In the genomic region with DNA sequence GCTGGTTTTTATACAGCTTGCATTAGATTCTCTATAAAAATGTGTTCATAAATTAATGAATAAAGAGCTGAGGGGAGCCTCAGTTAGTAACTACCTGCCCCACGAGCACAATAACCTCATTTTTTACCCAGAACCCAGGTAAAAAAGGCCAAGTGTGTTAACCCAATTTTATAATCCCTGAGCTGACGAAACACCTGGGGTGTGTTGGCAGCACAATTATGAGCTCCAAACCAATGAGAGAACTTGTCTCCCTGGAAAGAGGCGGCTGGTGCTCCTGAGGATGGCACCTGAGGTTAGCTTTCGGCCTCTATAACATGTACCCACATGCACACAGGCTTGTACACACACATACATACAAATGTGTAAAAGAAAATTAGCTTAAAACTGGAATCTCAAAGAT, we compare ENCODE assay signal across 16 mouse cellular contexts. TPM values are rescaled to one million over a fixed set of nuclear protein-coding genes. Genes with fewer than 3 reads are reported as not detected.
DNase-seq lines count a peak whose midpoint lies in the region; ATAC-seq and TF ChIP-seq lines count a peak whose summit lies in the region.
"Had no signal": no experiment of that assay in that cellular context is flagged by ENCODE, and none has a peak within 500 bp of the region (broad histone marks: within the 10 kb centered on the region; RNA-seq: fewer than 3 reads in every experiment).

No protein-coding gene starts in this region.

- no peaks in the 10 kb centered on the region; the same call in 1 of the 2 replicates for H3K4me1 ChIP-seq in heart, embryonic 12.5 days (replicated peaks)
- H3K4me1 ChIP-seq in liver, adult 2 months (ENCODE audit: control insufficient read depth, insufficient read depth, low read length), result peaks cover 6% of the 10 kb centered on the region
- no peaks in the 10 kb centered on the region for H3K4me1 ChIP-seq in midbrain, embryonic 11.5 days (ENCODE audit: control insufficient read depth, insufficient read depth, low read length)
- H3K4me1 ChIP-seq: forebrain, embryonic 15.5 days; hindbrain, embryonic 15.5 days; neural tube, embryonic 15.5 days had no signal

- no peaks in the 10 kb centered on the region for H3K9me3 ChIP-seq in heart, embryonic 12.5 days (replicated peaks)
- no peaks in the 10 kb centered on the region for H3K9me3 ChIP-seq in midbrain, embryonic 11.5 days (ENCODE audit: control insufficient read depth, low read length)
- H3K9me3 ChIP-seq: forebrain, embryonic 15.5 days; hindbrain, embryonic 15.5 days; neural tube, embryonic 15.5 days had no signal

- H3K79me2 ChIP-seq in liver, adult 2 months (ENCODE audit: control insufficient read depth, insufficient read depth, low read length), result peaks cover 17% of the 10 kb centered on the region; the same call in 1 of the 2 replicates
- H3K79me2 ChIP-seq in macrophage (ENCODE audit: inconsistent target), result peaks cover 86% of the 10 kb centered on the region

- H3K4me2 ChIP-seq in heart, embryonic 12.5 days, result peak overlapping the region; percentile 49
- H3K4me2 ChIP-seq in midbrain, embryonic 11.5 days, result no peak overlapping the region
- H3K4me2 ChIP-seq: forebrain, embryonic 15.5 days; hindbrain, embryonic 15.5 days; neural tube, embryonic 15.5 days had no signal

- H3K27ac ChIP-seq in heart, embryonic 12.5 days (ENCODE audit: poor library complexity, severe bottlenecking), result no peak overlapping the region
- H3K27ac ChIP-seq in liver, adult 2 months (replicated peaks; ENCODE audit: insufficient read depth, low read depth, low read length), result peak overlapping the region; percentile 51; the same call in 1 of the 2 replicates
- H3K27ac ChIP-seq in macrophage, result peak overlapping the region; percentile 46; the same call in 1 of the 2 replicates
- no peak overlapping the region for H3K27ac ChIP-seq in midbrain, embryonic 11.5 days (ENCODE audit: low read depth, low read length)
- H3K27ac ChIP-seq: forebrain, embryonic 15.5 days; hindbrain, embryonic 15.5 days; neural tube, embryonic 15.5 days had no signal

- H3K27me3 ChIP-seq in heart, embryonic 12.5 days (replicated peaks), result no peaks in the 10 kb centered on the region
- no peaks in the 10 kb centered on the region for H3K27me3 ChIP-seq in liver, adult 2 months (ENCODE audit: control insufficient read depth, insufficient read depth, low read length)
- H3K27me3 ChIP-seq in midbrain, embryonic 11.5 days (ENCODE audit: control insufficient read depth, insufficient read depth, low read length), result no peaks in the 10 kb centered on the region
- H3K27me3 ChIP-seq: forebrain, embryonic 15.5 days; hindbrain, embryonic 15.5 days; neural tube, embryonic 15.5 days had no signal

- 92% methylated on average over 4 of the region's 4 CpGs for WGBS in heart, embryonic 12.5 days
- 29% methylated on average over 4 of the region's 4 CpGs for whole genome bisulfite sequencing in liver, adult 2 months
- WGBS in macrophage (ENCODE audit: missing documents), result 100% methylated on average over 3 of the region's 4 CpGs
- 92% methylated on average over 4 of the region's 4 CpGs for WGBS in midbrain, embryonic 11.5 days

- ATAC-seq in heart, embryonic 12.5 days (ENCODE audit: insufficient number of reproducible peaks, low FRiP score), result no peak
- ATAC-seq in midbrain, embryonic 11.5 days (ENCODE audit: low FRiP score), result no peak
- ATAC-seq: forebrain, embryonic 15.5 days; midbrain, embryonic 16.5 days had no signal

- DNase-seq in heart, adult 9 months (ENCODE audit: low spot score in 2 of 2), result no peak
- DNase-seq in liver, adult 2 months (ENCODE audit: extremely low read depth, low read depth, low spot score), result peak; percentile 39
- no peak for DNase-seq in liver
- DNase-seq in cerebellum, postnatal 25 days, result peak; percentile 44 to 64
- no peak for DNase-seq in midbrain, embryonic 11.5 days (ENCODE audit: low spot score, missing footprints)
- DNase-seq: adrenal gland, adult 2 months; gastrocnemius, postnatal 36 days; left cerebral cortex, postnatal 4 days; lung, postnatal 14 days; right cerebral cortex, adult 18-20 months had no signal

- TF ChIP-seq POLR2A in liver, adult 2 months (IDR thresholded peaks at IDR 0.05; ENCODE audit: extremely low read depth, insufficient read depth, low read length), result no peak

- TF ChIP-seq CTCF in liver, adult 2 months (IDR thresholded peaks at IDR 0.05; ENCODE audit: low read depth, low read length), result no peak

- 0 out of 2 replicates have a peak overlapping the region, but pooled peaks have one; percentile 13 for H3K4me3 ChIP-seq in heart, embryonic 12.5 days
- peak overlapping the region; percentile 41; the same call in 1 of the 2 replicates for H3K4me3 ChIP-seq in liver, adult 2 months (ENCODE audit: insufficient read depth, low read depth, low read length)
- peak overlapping the region; percentile 32 for H3K4me3 ChIP-seq in macrophage (ENCODE audit: inconsistent target)
- no peak overlapping the region for H3K4me3 ChIP-seq in midbrain, embryonic 11.5 days (ENCODE audit: low read depth, low read length)
- H3K4me3 ChIP-seq: forebrain, embryonic 15.5 days; hindbrain, embryonic 15.5 days; neural tube, embryonic 15.5 days had no signal

- H3K36me3 ChIP-seq in heart, embryonic 12.5 days, result peaks cover 5% of the 10 kb centered on the region
- peaks cover 1% of the 10 kb centered on the region; the same call in 1 of the 2 replicates for H3K36me3 ChIP-seq in liver, adult 2 months (ENCODE audit: control insufficient read depth, insufficient read depth, low read length)
- H3K36me3 ChIP-seq in macrophage (ENCODE audit: inconsistent target), result no peaks in the 10 kb centered on the region
- H3K36me3 ChIP-seq in midbrain, embryonic 11.5 days (ENCODE audit: control insufficient read depth, insufficient read depth, low read length), result no peaks in the 10 kb centered on the region
- H3K36me3 ChIP-seq: hindbrain, embryonic 15.5 days; neural tube, embryonic 15.5 days had no signal

- no peak overlapping the region for H3K9ac ChIP-seq in heart, embryonic 12.5 days
- H3K9ac ChIP-seq in liver, adult 2 months (ENCODE audit: low read depth, low read length), result peak overlapping the region; percentile 54; the same call in 1 of the 2 replicates
- no peak overlapping the region for H3K9ac ChIP-seq in midbrain, embryonic 11.5 days (ENCODE audit: low read length)
- H3K9ac ChIP-seq: forebrain, embryonic 15.5 days; hindbrain, embryonic 15.5 days; neural tube, embryonic 15.5 days had no signal

RNA-seq across cellular contexts. Expression of gene Il20rb, which starts 18.9 kb away (rescaled TPM):
- 0.59 and 0.65 TPM in 2 replicates for polyA plus RNA-seq in heart, embryonic 12.5 days (2016; fragmentation: Nextera tagmentation; extraction: Ambion mirVana)
- total RNA-seq in liver, adult 2 months (2014; rRNA removed), result 0.40 and 0.83 TPM in 2 replicates
- polyA plus RNA-seq in liver, adult 2 months (2012; rRNA removed), result 0.50 and 0.88 TPM in 2 replicates
- total RNA-seq in macrophage (2018; cell fraction: chromatin; rRNA removed), result 10 to 100 TPM in 24 of 26 experiments, 1 to 10 TPM in 2; 8.4 to 22.7 (median 15.7) TPM
- total RNA-seq in macrophage (2018; cell fraction: cytosol; rRNA removed), result 1 to 10 TPM in 25 of 26 experiments, under 1 TPM in 1; 0.83 to 2.6 (median 1.6) TPM
- 10 to 100 TPM in 14 of 26 experiments, 1 to 10 TPM in 12; 5.0 to 32.8 (median 10.6) TPM for total RNA-seq in macrophage (2018; cell fraction: nucleus; rRNA removed)
- polyA plus RNA-seq in macrophage (2018), result 1.2 to 1.4 TPM (median 1.3 TPM) in 3 replicates
- polyA plus RNA-seq in midbrain, embryonic 11.5 days (2014; fragmentation: Nextera tagmentation; extraction: Ambion mirVana), result 0.59 and 1.2 TPM in 2 replicates

RNA-seq across cellular contexts. Expression of gene Nck1, which starts 40.4 kb away (rescaled TPM):
- 59.4 and 64.1 TPM in 2 replicates for polyA plus RNA-seq in heart, embryonic 12.5 days (2016; fragmentation: Nextera tagmentation; extraction: Ambion mirVana)
- 17.0 and 17.5 TPM in 2 replicates for total RNA-seq in liver, adult 2 months (2014; rRNA removed)
- 2.2 and 2.6 TPM in 2 replicates for polyA plus RNA-seq in liver, adult 2 months (2012; rRNA removed)
- 100 to 1,000 TPM in 1 of 26 experiments, 10 to 100 TPM in 25; 18.8 to 126 (median 47.6) TPM for total RNA-seq in macrophage (2018; cell fraction: chromatin; rRNA removed)
- total RNA-seq in macrophage (2018; cell fraction: cytosol; rRNA removed), result 100 to 1,000 TPM in 1 of 26 experiments, 10 to 100 TPM in 25; 29.8 to 102 (median 38.8) TPM
- 100 to 1,000 TPM in 1 of 26 experiments, 10 to 100 TPM in 25; 25.6 to 111 (median 60.5) TPM for total RNA-seq in macrophage (2018; cell fraction: nucleus; rRNA removed)
- 31.2 to 47.4 TPM (median 39.3 TPM) in 3 replicates for polyA plus RNA-seq in macrophage (2018)
- 77.8 and 79.9 TPM in 2 replicates for polyA plus RNA-seq in midbrain, embryonic 11.5 days (2014; fragmentation: Nextera tagmentation; extraction: Ambion mirVana)

Comparison
In these comparisons a context has a peak if more than half of its experiments do, and no peak if none do; other contexts are left out.
1. DNase-seq: peak in liver, adult 2 months (single experiment) and cerebellum, postnatal 25 days (2 of 2); none in heart, adult 9 months (0 of 2), liver (single experiment) and midbrain, embryonic 11.5 days (single experiment).
2. H3K27ac ChIP-seq: peak in liver, adult 2 months (single experiment) and macrophage (single experiment); none in heart, embryonic 12.5 days (single experiment) and midbrain, embryonic 11.5 days (single experiment).